Mouse (Mus musculus): Measurements from ENCODE around the gene Bbx.
A peak's percentile ranks its signal among the peaks of the same experiment; 100 is the strongest.

The Bbx gene

DNA sequence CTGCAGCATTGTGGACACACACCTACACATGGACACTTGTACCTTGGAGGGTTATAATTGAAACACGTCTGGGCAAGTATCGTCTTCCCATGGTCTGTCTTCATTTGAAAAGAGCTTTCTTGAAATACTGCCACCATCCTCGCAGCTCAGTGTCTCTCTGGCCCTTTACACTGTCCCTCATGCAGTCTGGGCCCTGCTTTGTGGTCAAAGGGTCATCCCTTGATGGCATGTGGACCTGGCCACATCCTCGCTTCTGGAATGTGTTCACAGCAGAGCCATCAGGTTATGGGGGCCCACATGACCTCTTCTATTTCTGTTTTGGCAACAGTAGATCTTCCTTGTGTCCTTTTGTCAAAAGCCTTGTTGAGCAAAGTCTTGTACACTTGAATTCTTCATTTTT lies 282.6 kb downstream of the Bbx start:
- no peak for DNase-seq

DNA sequence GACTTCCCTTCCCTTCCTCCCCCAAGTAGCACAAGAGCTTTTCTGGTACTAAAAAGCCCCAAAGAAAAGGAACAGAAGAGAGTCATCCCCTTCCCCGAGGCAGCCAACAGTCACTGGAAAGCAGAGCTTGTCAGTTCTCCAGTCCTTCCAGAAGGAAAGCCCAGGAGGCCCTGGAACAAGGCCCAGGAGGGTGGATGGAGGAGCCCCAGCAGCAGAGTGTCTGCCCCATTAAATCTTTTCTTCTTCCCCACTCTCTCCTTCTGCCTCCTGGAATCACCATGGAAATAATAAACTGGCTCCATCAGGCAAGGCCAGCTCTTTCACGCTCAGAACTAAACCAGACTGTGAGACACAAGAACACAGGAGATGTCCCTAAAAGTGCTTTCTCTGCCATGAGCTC lies 284.3 kb downstream of the Bbx start:
- peak; percentile 26 to 32 for DNase-seq
